Mouse (Mus musculus) kidney, embryonic 15.5 days (tissue): ENCODE results near the gene Atf7ip2. TPM values are rescaled to one million over a fixed set of nuclear protein-coding genes. Genes with fewer than 3 reads are reported as not detected.

Experiments used
- ATAC-seq: fragments of 200-750 bp; cut with Nextera tagmentation; replicated peaks from 2 replicates; pipeline ENCODE4 v1.8.0; 2017; ENCODE audit warnings: moderate TSS enrichment; ENCODE audit not compliant: low FRiP score
- H3K27ac ChIP-seq: fragments of 300-500 bp; sonication (generic); 2 replicates; pipeline ENCODE4 v1.5.1; 2015; ENCODE audit warnings: mild to moderate bottlenecking, inconsistent platforms
- H3K27me3 ChIP-seq: fragments of 300-500 bp; sonication (generic); 2 replicates; pipeline ENCODE4 v1.6.1; 2015; ENCODE audit warnings: inconsistent platforms
- H3K36me3 ChIP-seq: fragments of 300-500 bp; sonication (generic); 2 replicates; pipeline ENCODE4 v1.6.1; 2015; ENCODE audit warnings: inconsistent platforms
- H3K4me1 ChIP-seq: fragments of 300-500 bp; sonication (generic); 2 replicates; pipeline ENCODE4 v1.6.1; 2015; ENCODE audit warnings: inconsistent platforms
- H3K4me2 ChIP-seq: fragments of 300-500 bp; sonication (generic); 2 replicates; pipeline ENCODE4 v1.6.1; 2015; ENCODE audit warnings: moderate library complexity, mild to moderate bottlenecking, inconsistent platforms
- H3K4me3 ChIP-seq: fragments of 300-500 bp; sonication (generic); replicated peaks from 2 replicates; pipeline ENCODE4 v1.5.1; 2015; ENCODE audit warnings: mild to moderate bottlenecking, inconsistent platforms
- H3K9ac ChIP-seq: fragments of 300-500 bp; sonication (generic); 2 replicates; pipeline ENCODE4 v1.6.1; 2015; ENCODE audit warnings: mild to moderate bottlenecking, inconsistent platforms
- H3K9me3 ChIP-seq: fragments of 300-500 bp; sonication (generic); replicated peaks from 2 replicates; pipeline ENCODE4 v1.6.1; 2016; ENCODE audit warnings: inconsistent platforms
- WGBS: fragments of 180-500 bp; shearing (Covaris S2); methylation state at CpG from one replicate; pipeline ENCODE4 v1.1.7; 2015; ENCODE audit warnings: mixed read lengths; 5-methylcytosine and 5-hydroxymethylcytosine counted together
- microRNA-seq: library from miRNA; unstranded; fragments of <30 nt; microRNA quantifications from one replicate; pipeline ENCODE4, GENCODE M21; 2016
- polyA plus RNA-seq: library from polyadenylated mRNA; unstranded; fragments of >200 nt; fragmentation: Nextera tagmentation; extraction: Ambion mirVana; gene quantifications from 2 replicates; pipeline ENCODE4 v1.2.1, GENCODE M21; 2015

Gene Atf7ip2
- polyA plus RNA-seq, 1 experiment from 2014 or later, result 1.8 TPM

- no peak overlapping the region for H3K27ac ChIP-seq
Observed at GRCm38 (mm10) chr16:10300231-10301186, 108.0 kb downstream of the Atf7ip2 start.

More at GRCm38 (mm10) chr16:10300231-10301186, 108.0 kb downstream of the Atf7ip2 start:
- H3K9me3 ChIP-seq, result no peaks in the 10 kb centered on the region
- no peak for ATAC-seq
- H3K4me2 ChIP-seq, result no peak overlapping the region
- no peaks in the 10 kb centered on the region for H3K27me3 ChIP-seq
- H3K4me1 ChIP-seq, result peaks cover 11% of the 10 kb centered on the region; the same call in 1 of the 2 replicates
- no peaks in the 10 kb centered on the region for H3K36me3 ChIP-seq
- 51% methylated on average over 3 of the region's 3 CpGs for WGBS
- H3K4me3 ChIP-seq, result no peak overlapping the region
- no peak overlapping the region for H3K9ac ChIP-seq

Small RNA genes lying within 50 kb of the gene (microRNA-seq; reads per million reads assigned to microRNA genes)
- not detected for gene Gm22932

Other genes starting within 250 kb of the Atf7ip2 start
- gene Grin2a, start 197.2 kb upstream of the Atf7ip2 start, polyA plus RNA-seq, result 0.24 and 0.44 TPM in 2 replicates
- 0.31 and 1.6 TPM in 2 replicates for gene Rpl39l, start 22.5 kb upstream of the Atf7ip2 start, polyA plus RNA-seq
- gene Emp2, start 121.3 kb downstream of the Atf7ip2 start, polyA plus RNA-seq, result 18.5 and 19.6 TPM in 2 replicates
- gene Tekt5, start 202.8 kb downstream of the Atf7ip2 start, polyA plus RNA-seq, result 0.91 and 1.1 TPM in 2 replicates
- gene Nubp1, start 219.2 kb downstream of the Atf7ip2 start, polyA plus RNA-seq, result 68.3 and 70.7 TPM in 2 replicates